Mouse (Mus musculus): ENCODE data around the gene Nphs2.
"Not testable (repeated sequence)": the region's sequence is repeated elsewhere in the genome, so short reads cannot be mapped to it uniquely, and the experiment has no call there.

Gene Nphs2

DNA sequence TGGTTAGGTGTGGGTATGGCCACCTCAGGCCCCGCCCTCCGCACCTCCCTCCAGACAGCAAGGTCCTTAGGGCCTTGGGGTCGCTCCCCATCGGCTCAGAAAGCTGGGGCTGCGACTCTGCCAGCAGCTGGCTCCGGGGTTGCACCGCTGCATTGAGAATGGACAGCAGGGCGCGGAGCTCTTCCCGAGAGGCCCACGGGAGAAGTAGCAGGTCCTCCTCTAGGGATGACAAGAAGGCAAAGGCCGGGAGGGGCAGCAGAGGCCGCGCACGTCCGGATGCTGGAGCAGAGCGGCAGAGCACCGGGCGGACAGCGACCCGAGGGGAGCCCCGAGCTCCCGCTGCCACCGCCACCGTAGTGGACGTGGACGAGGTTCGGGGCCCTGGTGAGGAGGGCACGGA is at the start of gene Nphs2:
Gene Nphs2 (plus strand): TSS at position 98 of the 400 bp plus-strand sequence.
- peak; percentile 14 for DNase-seq (ENCODE audit: inconsistent ontology term)

DNA sequence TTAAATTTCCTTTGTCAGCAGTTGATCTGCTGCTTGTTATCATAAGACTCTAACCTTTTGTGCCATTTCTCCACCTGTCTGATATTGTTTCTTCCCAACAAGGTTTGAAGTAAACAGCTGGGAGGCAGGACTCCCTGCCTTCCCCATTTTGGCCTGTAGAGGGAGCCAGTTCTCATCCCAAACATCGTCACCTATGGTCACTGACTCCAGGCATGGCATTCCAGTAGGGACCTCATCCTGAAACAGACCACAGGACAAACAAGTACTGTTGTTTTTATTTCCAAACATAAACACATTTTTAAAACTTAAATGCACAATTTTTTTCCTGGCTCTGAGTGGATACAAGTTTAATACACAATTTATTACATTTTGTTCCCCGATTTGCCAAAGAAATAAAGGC is 47.2 kb upstream of the Nphs2 start:
- DNase-seq (ENCODE audit: inconsistent ontology term): peak; percentile 17

DNA sequence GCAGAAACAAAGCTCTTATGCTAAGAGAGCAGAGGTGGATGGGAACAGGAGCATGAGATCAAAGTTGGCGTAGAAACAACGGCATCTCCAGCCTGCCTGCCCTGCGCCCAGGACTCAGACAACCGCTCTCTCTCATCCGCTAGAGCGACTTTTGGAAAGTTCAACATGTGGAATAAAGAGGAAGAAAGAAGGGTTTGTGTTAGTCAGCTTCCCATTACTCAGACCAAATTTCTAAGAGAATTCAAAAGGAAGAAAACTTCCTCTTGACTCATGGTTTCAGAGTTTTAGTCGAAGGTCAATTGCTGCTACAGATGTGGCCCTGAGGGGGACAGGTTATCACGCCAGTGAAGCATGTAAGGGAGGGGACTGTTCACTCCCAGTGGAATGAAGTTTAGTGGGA is 46.6 kb upstream of the Nphs2 start:
- DNase-seq (ENCODE audit: inconsistent ontology term): peak; percentile 6

DNA sequence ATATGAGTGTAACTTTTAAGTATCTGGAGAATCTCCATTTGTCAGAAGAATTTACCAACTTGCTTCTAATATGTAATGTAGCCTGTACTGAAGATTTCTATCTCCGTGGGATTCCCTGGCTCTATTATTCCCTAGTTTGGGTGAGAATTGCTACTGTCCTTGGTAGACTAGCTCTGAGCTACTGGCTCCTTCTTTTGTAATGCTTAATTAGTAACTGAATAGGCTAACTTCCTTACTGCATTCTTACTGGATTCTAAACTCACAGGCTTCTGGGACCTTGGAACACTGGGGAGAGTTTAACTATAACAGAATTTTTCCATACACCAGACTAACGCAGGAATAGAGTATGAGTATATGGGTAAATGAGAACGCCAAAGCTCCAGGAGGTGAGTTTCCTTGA is 42.0 kb upstream of the Nphs2 start:
- DNase-seq (ENCODE audit: inconsistent ontology term): not testable (repeated sequence)

DNA sequence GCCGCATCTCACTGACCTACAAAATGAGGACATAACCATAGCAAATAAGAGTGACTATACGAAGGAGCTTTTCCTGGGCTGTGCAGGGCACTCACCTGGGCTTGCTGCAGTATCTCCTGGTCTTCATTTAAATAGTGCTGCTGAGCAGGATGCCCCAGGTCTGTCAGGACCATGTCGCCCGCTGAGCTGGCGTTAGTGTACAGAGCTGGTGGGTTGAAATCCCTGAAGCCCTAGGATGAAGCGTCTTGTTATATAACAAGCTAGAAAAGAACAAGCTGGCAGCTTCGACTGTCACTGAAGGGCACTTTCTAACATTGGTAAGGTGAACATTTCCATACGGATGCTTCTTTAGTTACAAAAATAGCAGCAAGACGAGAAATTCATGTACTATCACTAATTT is 40.1 kb upstream of the Nphs2 start:
- no peak for DNase-seq (ENCODE audit: inconsistent ontology term)

DNA sequence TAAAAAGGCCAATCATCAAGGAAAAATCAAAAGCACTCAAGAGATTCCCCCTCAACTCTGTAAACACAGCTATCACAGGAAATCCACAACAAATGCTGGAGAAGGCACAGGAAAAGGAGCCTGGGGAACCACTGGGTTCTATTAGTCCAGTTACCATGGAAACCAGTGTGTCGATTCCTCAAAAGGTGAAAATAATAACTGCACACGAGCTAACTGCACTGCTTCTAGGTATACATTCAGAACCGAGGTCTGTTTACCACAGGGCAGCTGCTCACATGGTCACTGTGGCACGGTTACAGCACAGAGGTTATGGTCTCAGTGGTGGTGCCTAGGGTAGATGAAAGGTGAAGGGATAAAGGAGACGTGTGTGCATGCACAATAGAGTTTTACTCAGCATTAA is 38.9 kb upstream of the Nphs2 start:
- no peak for DNase-seq (ENCODE audit: inconsistent ontology term)

DNA sequence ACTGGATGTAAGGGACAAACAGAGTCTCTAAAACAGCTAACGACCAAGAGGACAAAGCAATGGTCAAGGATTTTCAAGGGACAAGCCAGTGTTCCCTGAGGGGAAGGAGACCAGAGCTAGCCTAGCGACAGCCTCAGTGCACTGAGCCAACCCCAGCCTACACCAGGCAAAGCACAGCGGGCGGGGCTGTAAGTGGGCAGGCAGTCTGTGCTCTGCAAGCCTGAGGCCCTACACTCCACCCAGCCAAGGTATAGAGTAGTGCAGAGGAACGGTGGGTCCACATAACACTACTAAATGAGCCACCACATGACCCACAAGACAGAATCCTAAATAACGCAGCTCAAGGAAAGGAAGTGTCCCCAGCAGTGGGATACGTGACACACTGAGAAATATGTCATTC is 36.9 kb upstream of the Nphs2 start:
- DNase-seq (ENCODE audit: inconsistent ontology term): no peak

DNA sequence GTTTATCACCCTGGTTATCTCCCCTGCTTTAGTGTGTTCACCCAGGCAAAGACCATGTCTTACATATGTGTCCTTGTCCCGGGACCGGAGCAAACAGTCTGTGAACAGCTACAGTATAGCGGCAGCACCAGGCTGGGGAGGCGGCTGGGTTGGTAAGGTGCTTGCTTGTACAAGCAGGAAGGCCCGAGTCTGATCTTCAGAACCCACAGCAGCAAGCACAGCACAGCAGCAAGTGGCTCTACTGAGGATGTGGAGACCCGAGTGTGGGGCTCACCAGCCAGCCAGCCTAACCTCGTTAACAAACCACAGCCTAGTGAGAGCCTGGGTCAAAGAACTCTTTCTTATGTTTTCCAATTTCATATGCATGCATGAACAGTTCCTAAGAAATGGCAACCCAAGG is 30.4 kb upstream of the Nphs2 start:
- no peak for DNase-seq (ENCODE audit: inconsistent ontology term)

DNA sequence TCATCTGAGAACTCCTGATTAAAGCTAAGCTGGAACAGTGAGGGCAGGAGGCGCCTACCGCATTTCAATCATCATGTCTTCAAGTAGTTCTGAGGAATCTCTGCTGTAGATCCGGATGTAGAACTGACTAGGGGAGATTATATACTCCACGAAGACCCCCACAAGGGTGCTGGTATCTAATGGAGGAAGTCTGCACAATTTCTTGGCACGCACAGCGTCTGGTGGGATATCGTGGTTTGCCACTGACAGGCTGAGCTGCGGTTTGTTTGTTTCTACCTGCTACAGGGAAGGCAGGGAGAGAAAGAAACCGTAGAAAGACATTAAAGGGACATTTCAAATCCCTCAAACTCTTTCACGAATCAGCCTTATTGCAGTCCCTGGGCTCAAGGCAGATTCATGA is 26.3 kb upstream of the Nphs2 start:
- DNase-seq (ENCODE audit: inconsistent ontology term): no peak

DNA sequence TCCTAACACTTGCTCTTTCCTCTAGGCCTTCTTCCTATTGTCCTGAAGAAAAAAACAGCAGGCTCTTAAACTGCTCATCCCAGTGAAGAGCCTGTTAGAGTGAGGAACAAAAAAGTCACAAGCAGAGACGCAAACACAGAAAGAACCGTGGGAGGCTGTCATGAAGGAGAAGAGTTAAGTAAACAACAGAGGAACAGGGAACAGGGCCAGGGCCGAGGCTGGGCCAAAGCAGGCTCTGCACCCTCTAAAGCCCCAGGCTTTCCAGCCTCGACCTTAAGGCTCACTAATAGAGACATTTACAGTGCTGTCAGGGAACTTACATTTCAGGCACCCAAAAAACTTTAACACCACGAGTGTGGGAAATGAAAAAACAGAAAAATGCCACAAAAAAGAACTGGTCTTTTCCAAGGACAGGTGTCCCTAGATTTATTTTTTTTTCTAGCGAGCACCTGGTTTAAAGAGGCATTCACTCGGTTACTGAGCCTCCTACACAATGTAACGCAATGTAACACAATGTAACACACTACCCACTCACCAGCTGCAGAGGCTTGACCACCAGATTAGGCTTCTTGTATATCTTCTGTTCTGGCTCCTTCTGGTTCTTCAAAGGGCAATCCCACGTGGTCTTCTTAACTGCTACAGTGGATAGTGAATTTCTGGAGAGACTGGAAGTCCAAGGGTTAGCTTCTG is 25.5 kb upstream of the Nphs2 start:
- no peak for DNase-seq (ENCODE audit: inconsistent ontology term)

DNA sequence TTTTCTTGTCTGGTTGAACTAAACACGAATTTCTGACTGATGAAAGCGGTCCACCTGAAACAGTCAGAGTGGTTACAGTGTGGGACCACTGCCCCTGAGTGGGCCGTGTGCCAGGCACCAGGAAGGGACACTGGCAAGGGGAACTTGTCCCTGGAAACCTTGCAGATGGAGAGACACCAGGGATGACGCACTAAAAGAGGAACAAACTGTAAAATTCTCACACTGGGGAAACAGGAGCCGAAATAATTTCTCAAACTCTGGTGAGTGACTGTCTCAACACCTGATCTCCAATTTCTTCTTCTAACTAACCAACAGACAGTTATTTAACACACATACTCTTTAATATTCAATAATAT is 25.0 kb upstream of the Nphs2 start:
- DNase-seq (ENCODE audit: inconsistent ontology term): no peak

DNA sequence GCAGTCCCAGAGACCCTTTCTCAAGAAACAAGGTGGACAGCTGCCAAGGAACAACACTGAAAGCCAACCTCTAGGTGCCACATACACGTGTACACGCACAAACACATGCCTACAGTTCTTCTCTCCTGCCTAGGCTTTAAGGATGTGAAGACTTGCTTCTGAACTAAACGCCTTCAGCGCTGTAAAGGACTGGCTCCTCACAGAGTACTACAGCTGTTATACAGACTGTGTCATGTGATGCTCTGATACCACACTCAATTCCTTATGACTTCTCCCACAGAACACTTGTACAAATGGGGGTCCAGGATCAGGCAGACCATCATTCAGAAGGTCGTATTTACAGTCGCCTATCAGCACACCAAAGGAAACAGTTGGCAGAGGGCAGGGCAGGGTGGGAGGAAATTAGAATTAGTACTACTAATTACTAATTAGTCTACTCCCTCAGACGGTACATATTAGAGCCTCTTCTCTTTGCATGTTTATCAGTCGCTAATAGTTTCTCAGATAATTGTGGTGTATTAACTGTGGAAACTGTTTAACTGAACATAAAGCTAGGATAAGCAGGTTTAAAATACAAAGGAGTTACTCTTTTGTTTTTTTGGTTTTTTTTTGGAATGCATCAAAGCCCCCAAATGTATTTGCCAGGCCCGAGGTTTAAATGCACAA is 21.8 kb upstream of the Nphs2 start:
- DNase-seq (ENCODE audit: inconsistent ontology term): no peak

DNA sequence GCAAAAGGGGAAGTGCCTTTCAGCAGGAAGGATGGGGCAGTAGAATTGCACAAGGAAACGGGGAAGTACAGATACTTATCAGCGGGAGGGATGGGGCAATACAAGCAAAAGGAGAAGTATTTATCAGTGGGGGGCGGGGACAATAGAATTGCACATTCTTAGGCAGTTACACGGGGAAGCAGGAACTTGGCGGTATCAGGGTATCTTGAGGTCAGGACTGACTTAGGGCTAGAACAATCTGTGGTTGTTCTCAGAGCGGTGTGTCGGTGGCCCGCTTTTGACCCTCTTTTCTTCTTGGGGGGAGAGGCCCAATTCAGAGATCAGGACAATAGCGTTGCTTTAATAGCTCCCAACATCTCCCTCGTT is 21.3 kb upstream of the Nphs2 start:
- not testable (repeated sequence) for DNase-seq (ENCODE audit: inconsistent ontology term)

DNA sequence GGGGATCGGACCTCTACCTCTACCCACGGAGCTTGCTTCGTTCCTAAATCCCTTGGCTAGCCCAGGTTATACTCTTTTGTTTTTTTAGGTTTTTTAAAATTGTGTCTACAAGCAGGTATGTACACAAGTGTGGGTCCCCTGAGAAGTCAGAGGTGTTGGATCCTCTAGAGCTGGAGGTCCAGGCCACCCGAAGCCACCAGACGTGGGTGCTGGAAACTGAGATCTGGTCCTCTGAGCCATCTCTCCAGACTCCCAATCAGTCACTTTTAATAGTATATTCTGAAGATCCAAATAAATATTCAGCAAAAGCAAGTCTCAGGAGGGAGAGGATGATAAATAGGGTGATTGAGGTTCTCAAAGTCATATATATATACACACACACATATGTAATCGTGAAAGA is 20.5 kb upstream of the Nphs2 start:
- DNase-seq (ENCODE audit: inconsistent ontology term): no peak

DNA sequence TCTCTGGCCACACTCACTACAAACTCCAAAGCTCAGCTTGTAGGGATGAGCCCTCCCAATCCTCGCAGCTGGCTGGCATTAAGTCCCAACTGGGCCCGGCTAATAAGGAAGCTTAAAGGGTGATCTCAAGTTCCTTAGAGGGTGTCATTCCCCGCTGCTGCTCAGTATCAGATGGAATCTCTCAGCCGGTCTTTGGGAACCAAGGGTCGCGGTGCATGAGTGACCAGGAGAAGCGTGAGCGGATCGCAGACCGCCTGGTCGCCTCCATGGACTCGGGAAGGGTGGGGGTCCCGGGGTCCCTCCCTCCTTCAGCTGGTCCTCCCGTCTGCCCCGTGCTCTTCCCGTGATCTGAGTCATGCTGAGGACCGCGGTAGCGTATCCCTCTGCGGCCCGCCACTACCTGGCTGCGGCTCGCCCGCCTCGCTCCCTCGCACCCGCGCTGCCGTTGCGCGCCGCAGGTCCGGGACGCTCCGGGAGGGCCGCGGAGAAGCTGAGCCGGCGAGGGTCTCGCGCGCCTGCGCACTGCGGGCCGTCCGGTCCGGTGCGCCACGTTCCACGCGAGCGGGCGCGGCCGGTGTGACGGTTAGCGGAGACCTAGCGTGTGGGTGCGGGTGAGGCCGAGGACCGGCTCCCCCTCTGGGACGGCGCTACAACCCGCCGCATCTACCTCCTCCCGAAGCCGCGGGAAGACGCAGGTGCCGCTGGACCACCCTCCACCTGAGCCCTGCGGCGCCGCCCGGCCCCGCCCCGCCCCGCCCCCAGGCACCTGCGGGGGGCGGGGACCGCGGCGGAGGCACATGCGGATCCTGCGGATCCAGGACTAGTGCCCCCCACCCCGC is 7.4 kb upstream of the Nphs2 start, which contains the start of gene Tdrd5:
Gene Tdrd5 (minus strand): TSS at position 754 of the 839 bp plus-strand sequence.
- DNase-seq (ENCODE audit: inconsistent ontology term): peak; percentile 38

DNA sequence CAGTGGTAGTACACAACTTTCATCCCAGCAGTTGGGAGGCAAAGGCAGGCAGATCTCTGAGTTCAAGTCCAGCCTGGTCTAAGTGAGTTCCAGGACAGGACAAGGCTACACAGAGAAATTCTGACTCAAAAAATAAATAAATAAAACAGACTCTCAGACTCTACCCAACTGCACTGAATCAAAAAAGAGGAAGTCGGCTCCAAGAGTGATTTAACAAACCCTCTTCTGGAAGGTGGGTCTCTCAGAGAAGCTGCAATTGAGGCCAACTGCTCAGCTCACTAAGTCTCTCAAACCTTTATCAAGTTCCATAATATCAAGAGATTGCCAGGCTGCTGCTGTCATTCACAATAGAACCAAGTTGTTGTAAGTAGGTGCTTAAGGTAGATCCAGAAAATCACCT is 1.9 kb upstream of the Nphs2 start:
- no peak for DNase-seq (ENCODE audit: inconsistent ontology term)

DNA sequence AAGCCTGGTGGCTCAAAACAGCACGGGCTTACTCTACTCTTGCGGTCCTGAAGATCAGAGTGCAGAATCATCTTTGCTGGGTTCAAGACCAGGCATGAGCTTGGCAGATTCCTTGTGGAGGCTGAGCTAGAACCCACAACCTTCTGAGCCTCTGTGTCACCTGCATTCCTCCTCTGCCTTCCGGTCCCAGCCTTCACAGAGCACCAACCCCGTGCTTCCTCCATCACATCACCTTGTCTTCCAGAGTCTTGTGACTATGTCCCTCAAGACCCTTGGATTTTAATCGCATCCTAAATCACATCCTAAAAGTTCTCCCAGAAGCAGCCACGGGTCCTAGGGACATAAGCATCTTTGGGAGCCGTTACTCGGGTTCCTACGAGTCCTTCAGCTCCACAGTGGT is 12.6 kb downstream of the Nphs2 start:
- no peak for DNase-seq (ENCODE audit: inconsistent ontology term)

DNA sequence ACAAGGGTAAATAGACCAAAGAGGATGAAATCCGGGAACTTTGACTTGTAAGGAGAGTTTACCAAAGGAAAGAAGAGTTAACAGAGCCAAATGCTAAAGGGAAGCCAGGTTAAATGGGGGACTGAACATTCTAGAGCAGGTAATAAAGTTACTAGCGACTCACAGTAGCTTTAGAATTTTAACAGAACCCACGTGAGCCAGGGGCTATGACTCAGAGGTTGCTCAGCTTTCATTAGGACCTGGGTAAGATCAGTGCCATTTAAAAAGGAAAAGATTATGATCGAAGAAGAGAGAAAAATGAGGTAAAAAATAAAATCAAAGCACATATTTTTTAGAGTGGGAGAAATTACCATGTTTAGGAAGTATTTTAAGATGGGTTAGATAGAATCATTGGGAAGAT is 30.3 kb downstream of the Nphs2 start:
- no peak for DNase-seq (ENCODE audit: inconsistent ontology term)

DNA sequence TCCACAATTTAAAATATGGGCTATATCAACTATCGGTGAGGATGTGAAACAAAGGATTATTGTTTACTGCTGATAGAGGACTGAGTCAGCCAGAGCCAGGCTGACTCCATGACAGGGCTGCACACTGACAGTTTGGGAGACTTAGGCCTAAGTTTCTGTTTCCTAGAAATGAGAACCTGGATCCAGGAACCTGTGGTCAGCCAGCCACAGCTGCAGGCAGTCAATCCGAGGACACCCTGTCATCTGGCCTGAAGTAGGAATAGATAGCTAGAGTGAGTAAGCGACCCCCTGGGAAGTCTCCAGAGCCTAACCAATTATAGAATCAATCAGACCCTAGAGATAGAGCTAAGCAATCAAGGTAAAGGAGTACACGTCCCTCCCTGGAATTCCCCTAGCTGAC is 33.9 kb downstream of the Nphs2 start:
- DNase-seq (ENCODE audit: inconsistent ontology term): peak; percentile 53

DNA sequence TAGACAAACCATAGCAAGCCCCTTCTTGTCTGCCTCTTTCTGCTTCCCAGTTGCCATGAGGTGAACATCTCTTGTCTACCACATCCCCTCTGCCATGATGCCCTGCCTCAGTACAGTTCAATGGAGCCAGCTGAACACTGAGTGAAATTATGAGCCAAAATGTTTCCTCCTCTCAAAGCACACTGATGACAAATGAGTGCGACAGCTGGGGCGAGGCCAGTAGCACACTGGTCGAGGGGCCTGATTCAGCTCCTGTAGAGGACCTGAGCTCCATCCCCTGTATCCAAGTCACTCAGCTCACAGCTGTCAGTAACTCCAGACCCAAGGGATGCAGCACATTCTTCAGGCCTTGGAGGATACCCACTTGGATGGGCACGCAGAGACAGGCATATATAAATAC is 35.1 kb downstream of the Nphs2 start:
- DNase-seq (ENCODE audit: inconsistent ontology term): no peak

DNA sequence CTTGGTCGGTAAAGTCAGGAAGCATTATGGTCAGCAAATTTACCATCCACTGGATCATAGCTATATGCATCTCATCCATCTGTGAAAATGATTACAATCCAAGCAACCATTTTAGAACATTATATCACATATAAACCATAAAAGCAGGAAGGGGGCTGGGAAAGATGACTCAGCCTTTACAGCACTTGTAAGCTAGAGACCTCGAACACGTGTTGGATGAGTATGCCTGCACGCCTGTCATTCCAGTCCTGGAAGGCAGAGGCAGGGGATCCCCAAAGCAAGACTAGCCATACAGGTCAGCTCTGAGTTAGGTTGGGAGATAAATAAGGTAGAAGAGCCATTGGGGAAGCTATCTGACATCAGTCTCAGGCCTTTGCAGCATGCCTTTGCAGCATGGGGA is 38.5 kb downstream of the Nphs2 start:
- DNase-seq (ENCODE audit: inconsistent ontology term): no peak

DNA sequence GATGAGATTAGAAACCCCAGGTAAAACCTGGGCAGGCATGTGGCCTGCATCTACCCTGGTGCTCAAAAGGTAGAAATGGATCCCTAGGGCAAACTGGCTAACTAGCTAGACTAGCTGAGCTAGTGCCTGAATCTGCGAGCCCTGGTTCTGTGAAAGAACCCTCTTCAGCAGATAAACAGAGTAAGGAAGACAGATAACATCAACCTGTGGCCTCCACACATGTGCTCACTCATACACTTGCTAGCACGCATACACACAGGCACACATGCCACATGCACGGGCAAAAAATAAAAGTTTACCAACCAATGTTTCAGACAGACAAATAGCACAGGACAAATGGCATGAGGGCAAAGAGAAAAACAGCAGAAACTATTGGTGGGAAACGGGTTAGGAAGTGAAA is 39.9 kb downstream of the Nphs2 start:
- DNase-seq (ENCODE audit: inconsistent ontology term): no peak

DNA sequence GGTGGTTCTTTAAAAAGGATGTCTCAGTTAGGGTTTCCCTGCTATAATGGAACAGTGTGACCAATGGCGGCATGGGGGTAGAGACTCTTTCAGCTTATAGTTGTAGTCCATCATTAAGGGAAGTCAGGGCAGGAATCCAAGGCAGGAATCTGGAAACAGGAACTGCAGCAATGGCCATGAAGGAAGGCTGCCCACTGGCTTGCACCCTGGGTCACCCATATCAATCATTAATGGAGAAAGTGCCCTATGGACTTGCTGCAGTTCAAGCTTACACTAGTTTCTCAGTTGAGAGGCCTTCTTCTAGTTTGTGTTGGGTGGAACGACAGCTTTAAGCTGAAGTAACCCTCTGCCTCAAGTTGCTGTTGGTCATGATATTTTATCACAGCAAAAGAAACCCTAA is 41.9 kb downstream of the Nphs2 start:
- DNase-seq (ENCODE audit: inconsistent ontology term): no peak

All from Muller cell, postnatal 12 days (primary cell).